ENCODE assay signal across 19 mouse cellular contexts in genomic region chr2:81182421-81182820, GRCm38 (mm10).
DNase-seq lines count a peak whose midpoint lies in the region.
"Had no signal": no experiment of that assay in that cellular context is flagged by ENCODE, and none has a peak within 500 bp of the region (broad histone marks: within the 10 kb centered on the region; RNA-seq: fewer than 3 reads in every experiment).

No protein-coding gene starts in this region.

- intact Hi-C loops in heart, postnatal 14 days (cut with DNase I), result no loop called here

- DNase-seq in 3134 (ENCODE audit: extremely low read depth, insufficient read length, low spot score) (peak; percentile 14), 3T3-L1 (ENCODE audit: low read depth, low spot score) (peak; percentile 97), adipocyte (ENCODE audit: low spot score) (peak; percentile 56)
- peak; percentile 23 for DNase-seq in fibroblast of lung, adult 2 months (ENCODE audit: low read depth)
- no peak for DNase-seq in heart, postnatal 14 days
- DNase-seq in cerebellum, postnatal 25 days, result no peak
- no peak for DNase-seq in thymus, postnatal 36 days
- DNase-seq: adrenal gland, postnatal 10 days; adrenal gland, postnatal 36 days; B cell, adult 2 months; cerebellum, adult 11 months; cerebellum, adult 2 months; cerebellum, postnatal 10 days; forebrain, postnatal 0 days; gastrocnemius, adult 2 months; gastrocnemius, postnatal 14 days; heart, adult 11 months; heart, postnatal 36 days; kidney, adult 18-20 months had no signal

Comparison
In these comparisons a context has a peak if more than half of its experiments do, and no peak if none do; other contexts are left out.
1. DNase-seq: peak in 3134 (single experiment), 3T3-L1 (single experiment), adipocyte (single experiment) and fibroblast of lung, adult 2 months (single experiment); none in heart, postnatal 14 days (0 of 2), cerebellum, postnatal 25 days (0 of 2) and thymus, postnatal 36 days (0 of 2).